Mouse (Mus musculus): ENCODE data around the gene Rai1.

DNA sequence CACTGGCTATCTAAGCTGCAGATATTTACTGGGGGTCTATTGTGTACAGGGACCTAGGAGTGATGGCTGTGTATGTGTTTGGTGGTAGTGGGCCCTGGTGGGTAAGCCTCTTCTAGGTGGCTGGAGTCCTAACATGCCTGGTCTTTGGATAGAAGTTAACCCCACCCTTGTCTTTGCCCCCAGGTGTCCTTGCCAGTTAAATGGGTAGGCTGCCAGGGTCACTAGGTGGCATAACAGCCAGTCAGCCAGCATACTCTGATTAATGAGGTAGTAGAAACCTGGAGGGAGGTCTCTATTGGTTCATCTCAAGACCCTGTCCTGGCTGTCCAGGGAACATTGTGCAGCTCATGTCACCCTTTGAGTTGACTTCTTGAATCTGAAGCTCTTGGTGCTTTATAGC lies 17.8 kb downstream of the Rai1 start:
- TF ChIP-seq NELFE (IDR thresholded peaks at IDR 0.05; ENCODE audit: low read depth, low read length) (no peak), SIN3A (IDR thresholded peaks at IDR 0.05; ENCODE audit: low read length) (no peak), CHD2 (IDR thresholded peaks at IDR 0.05; ENCODE audit: low read length) (no peak), CTCF (IDR thresholded peaks at IDR 0.05 in 2 of 3, conservative IDR thresholded peaks at IDR 0.05 in 1 of 3; ENCODE audit: control insufficient read depth in 1 of 3, insufficient read depth in 1 of 3, low read depth in 2 of 3, low read length in 3 of 3, poor library complexity in 1 of 3, severe bottlenecking in 1 of 3) (no peak), HCFC1 (IDR thresholded peaks at IDR 0.05; ENCODE audit: low read depth, low read length) (no peak), POLR2A (IDR thresholded peaks at IDR 0.05; ENCODE audit: control insufficient read depth in 1 of 2, insufficient read depth in 1 of 2, low read depth in 1 of 2, low read length in 2 of 2, poor library complexity in 1 of 2) (no peak), TAL1 (IDR thresholded peaks at IDR 0.05; ENCODE audit: low read length) (no peak), TBP (IDR thresholded peaks at IDR 0.05; ENCODE audit: low read depth, low read length) (no peak), RCOR1 (IDR thresholded peaks at IDR 0.05; ENCODE audit: low read depth, low read length) (no peak), GABPA (IDR thresholded peaks at IDR 0.05; ENCODE audit: low read depth, low read length) (no peak)

Data from MEL (cell line).